Mouse (Mus musculus) testis, adult 2 months (tissue): ENCODE measurements around the gene Ppp4r2. TPM values are rescaled to one million over a fixed set of nuclear protein-coding genes. Genes with fewer than 3 reads are reported as not detected.

Source experiments
- H3K27ac ChIP-seq: fragments of 200-500 bp; 2 replicates; pipeline ENCODE4 v1.5.1; 2012; ENCODE audit warnings: low read depth, low read length; ENCODE audit not compliant: control insufficient read depth, insufficient read depth
- H3K27me3 ChIP-seq: fragments of 200-500 bp; 2 replicates; pipeline ENCODE4 v1.6.1; 2012; ENCODE audit warnings: mild to moderate bottlenecking, low read length, moderate library complexity; ENCODE audit not compliant: control insufficient read depth, insufficient read depth
- H3K36me3 ChIP-seq: fragments of 200-500 bp; 2 replicates; pipeline ENCODE4 v1.6.1; 2012; ENCODE audit warnings: mild to moderate bottlenecking, low read length; ENCODE audit not compliant: control insufficient read depth, insufficient read depth
- H3K4me1 ChIP-seq: fragments of 200-500 bp; 2 replicates; pipeline ENCODE4 v1.6.1; 2012; ENCODE audit warnings: low read length; ENCODE audit not compliant: control insufficient read depth, insufficient read depth
- H3K4me3 ChIP-seq: fragments of 200-500 bp; 2 replicates; pipeline ENCODE4 v1.5.1; 2012; ENCODE audit warnings: low read depth, mild to moderate bottlenecking, low read length, moderate library complexity, mixed read lengths; ENCODE audit not compliant: control insufficient read depth
- CTCF ChIP-seq: fragments of 200-500 bp; IDR thresholded peaks from 2 replicates; pipeline ENCODE4 v1.5.1; 2012; ENCODE audit warnings: low read depth, mild to moderate bottlenecking, inconsistent platforms, low read length, moderate library complexity; ENCODE audit not compliant: control insufficient read depth, insufficient read depth, insufficient replicate concordance
- POLR2A ChIP-seq: fragments of 200-500 bp; IDR thresholded peaks from 2 replicates; pipeline ENCODE4 v1.6.1; 2012; ENCODE audit warnings: low read depth, mild to moderate bottlenecking, inconsistent platforms, low read length, moderate library complexity; ENCODE audit not compliant: control insufficient read depth
- polyA plus RNA-seq: library from polyadenylated mRNA; depleted of rRNA; stranded (reverse); fragments of >200 nt; gene quantifications from 2 replicates; pipeline ENCODE4 v1.2.3, GENCODE M21; 2012; rRNA removed

Ppp4r2 gene
- polyA plus RNA-seq, 1 experiment: 43.6 TPM

- no peak for TF ChIP-seq CTCF
- TF ChIP-seq POLR2A: no peak
- H3K27me3 ChIP-seq: no peaks in the 10 kb centered on the region
- no peaks in the 10 kb centered on the region for H3K36me3 ChIP-seq
- H3K4me3 ChIP-seq: no peak overlapping the region
- no peak overlapping the region for H3K27ac ChIP-seq
- no peaks in the 10 kb centered on the region for H3K4me1 ChIP-seq
These were observed 63.5 kb downstream of the Ppp4r2 start for GRCm38 (mm10) chr6:100896883-100897282.

GRCm38 (mm10) chr6:100904463-100904862 lies 71.0 kb downstream of the Ppp4r2 start:
- no peak overlapping the region for H3K27ac ChIP-seq
- no peaks in the 10 kb centered on the region for H3K27me3 ChIP-seq
- H3K4me3 ChIP-seq: no peak overlapping the region
- H3K36me3 ChIP-seq: no peaks in the 10 kb centered on the region
- no peaks in the 10 kb centered on the region for H3K4me1 ChIP-seq
- no peak for TF ChIP-seq POLR2A
- no peak for TF ChIP-seq CTCF

- no peak for TF ChIP-seq CTCF
- TF ChIP-seq POLR2A: no peak
- no peak overlapping the region for H3K4me3 ChIP-seq
- H3K4me1 ChIP-seq: no peaks in the 10 kb centered on the region
- no peak overlapping the region for H3K27ac ChIP-seq
- no peaks in the 10 kb centered on the region for H3K27me3 ChIP-seq
- no peaks in the 10 kb centered on the region for H3K36me3 ChIP-seq
These were observed 76.8 kb downstream of the Ppp4r2 start for GRCm38 (mm10) chr6:100910136-100910675.

Other genes starting within 250 kb of the Ppp4r2 start
- 5.3 and 5.8 TPM in 2 replicates for gene Shq1, start 162.5 kb upstream of the Ppp4r2 start, polyA plus RNA-seq
- 1.6 and 2.0 TPM in 2 replicates for gene Gxylt2, start 128.9 kb upstream of the Ppp4r2 start, polyA plus RNA-seq